Mouse (Mus musculus) embryonic fibroblast, embryonic 13.5 days (primary cell): Measurements from ENCODE around the gene Slc8a2.

ENCODE experiments used
- CTCF ChIP-seq: IDR thresholded peaks from 2 replicates; pipeline ENCODE4 v1.5.1; 2011; ENCODE audit warnings: mild to moderate bottlenecking, control low read depth, low read length, moderate library complexity, borderline replicate concordance; ENCODE audit not compliant: insufficient read depth
- POLR2A ChIP-seq: IDR thresholded peaks from 2 replicates; pipeline ENCODE4 v1.6.1; 2011; ENCODE audit warnings: low read depth, mild to moderate bottlenecking, control low read depth, low read length, moderate library complexity

- TF ChIP-seq CTCF (no peak), POLR2A (no peak)
These were observed 27.7 kb upstream of the Slc8a2 start for GRCm38 (mm10) chr7:16101726-16102475.
